Mouse (Mus musculus): ENCODE results near the gene Syce1.

DNA sequence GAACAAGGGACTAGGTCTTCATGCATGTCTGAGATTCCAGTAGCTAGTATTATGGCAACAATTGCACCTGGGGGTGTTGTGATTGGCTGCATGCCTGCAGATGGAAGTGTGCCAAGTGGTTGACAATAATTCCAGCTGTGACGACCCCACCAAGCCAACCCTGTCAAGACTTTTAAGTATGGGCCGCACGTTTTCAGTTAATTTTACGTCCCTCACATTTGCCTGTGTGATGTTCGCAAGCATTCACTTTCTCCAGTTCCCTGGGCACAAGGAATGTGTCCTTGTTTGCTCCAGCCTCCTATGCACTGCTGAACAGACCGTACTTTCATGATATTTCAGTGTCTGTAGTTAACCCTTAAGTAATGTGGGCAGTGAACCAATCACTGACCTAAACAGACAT is 15.0 kb upstream of the Syce1 start:
- TF ChIP-seq CTCF (IDR thresholded peaks at IDR 0.05; ENCODE audit: low read depth) (no peak), EP300 (optimal IDR thresholded peaks at IDR 0.05) (no peak)
